Mouse (Mus musculus) kidney, adult 2 months (tissue): ENCODE measurements around the gene Pms2.

Source experiments
- CTCF ChIP-seq: fragments of 200-500 bp; conservative IDR thresholded peaks from 2 replicates; pipeline ENCODE4 v1.5.1; 2011; ENCODE audit warnings: low read depth, mild to moderate bottlenecking, control low read depth, low read length, moderate library complexity, mixed read lengths; ENCODE audit not compliant: insufficient read depth, insufficient read length
- POLR2A ChIP-seq: fragments of 200-500 bp; IDR thresholded peaks from one replicate; pipeline ENCODE4 v1.6.1; 2011; ENCODE audit warnings: low read depth, low read length, control low read depth

DNA sequence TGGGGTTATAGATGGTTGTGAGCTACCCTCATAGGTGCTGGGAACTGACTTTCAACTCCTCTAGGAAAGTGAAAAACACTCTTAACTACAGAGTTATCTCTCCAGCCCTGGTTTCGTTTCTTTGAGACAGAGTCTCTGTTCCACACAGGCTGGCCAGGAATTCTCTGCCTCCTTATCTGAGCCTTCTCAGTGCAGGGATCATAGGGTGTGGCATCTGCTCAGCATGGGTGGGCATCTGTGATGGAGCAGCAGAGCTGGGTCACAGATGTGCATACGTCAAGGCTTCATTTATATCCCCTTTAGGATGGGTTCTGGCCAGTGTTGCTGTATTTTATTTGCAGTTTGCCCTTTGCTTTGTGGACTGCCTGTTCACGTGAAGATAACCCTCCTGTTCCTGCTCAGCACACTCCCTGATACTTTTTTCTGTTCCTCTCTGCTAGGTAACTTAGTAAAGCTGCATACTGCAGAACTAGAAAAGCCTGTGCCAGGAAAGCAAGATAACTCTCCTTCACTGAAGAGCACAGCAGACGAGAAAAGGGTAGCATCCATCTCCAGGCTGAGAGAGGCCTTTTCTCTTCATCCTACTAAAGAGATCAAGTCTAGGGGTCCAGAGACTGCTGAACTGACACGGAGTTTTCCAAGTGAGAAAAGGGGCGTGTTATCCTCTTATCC lies 15.2 kb downstream of the Pms2 start:
- no peak for TF ChIP-seq CTCF
- TF ChIP-seq POLR2A = no peak
